Mouse (Mus musculus): Measurements from ENCODE around the gene Enox1. TPM values are rescaled to one million over a fixed set of nuclear protein-coding genes. Genes with fewer than 3 reads are reported as not detected.

The Enox1 gene
- polyA plus RNA-seq, 2 experiments, result 13.5 to 15.6 TPM

GRCm38 (mm10) chr14:77682888-77683555 lies 526.5 kb downstream of the Enox1 start:
- H3K27me3 ChIP-seq (ENCODE audit: control insufficient read depth, insufficient read depth, low read length), result no peaks in the 10 kb centered on the region
- H3K9me3 ChIP-seq (ENCODE audit: control insufficient read depth, low read length), result no peaks in the 10 kb centered on the region
- H3K4me2 ChIP-seq (replicated peaks; ENCODE audit: low read depth, low read length, severe bottlenecking), result no peak overlapping the region
- TF ChIP-seq POLR2A (IDR thresholded peaks at IDR 0.05; ENCODE audit: borderline replicate concordance, extremely low read depth, insufficient read depth, insufficient read length), result no peak
- WGBS, result 87% methylated on average over 10 of the region's 10 CpGs
- no peak overlapping the region for H3K9ac ChIP-seq (ENCODE audit: low read depth, low read length, severe bottlenecking)
- ATAC-seq (ENCODE audit: low FRiP score, low read depth) (no peak), DNase-seq (ENCODE audit: low spot score) (no peak)
- H3K27ac ChIP-seq (replicated peaks; ENCODE audit: low read depth, low read length), result no peak overlapping the region
- H3K4me3 ChIP-seq (replicated peaks; ENCODE audit: low read length), result no peak overlapping the region
- no peaks in the 10 kb centered on the region for H3K36me3 ChIP-seq (ENCODE audit: control insufficient read depth, insufficient read depth, low read length)
- H3K4me1 ChIP-seq (ENCODE audit: control insufficient read depth, insufficient read depth, low read length), result no peaks in the 10 kb centered on the region

DNA sequence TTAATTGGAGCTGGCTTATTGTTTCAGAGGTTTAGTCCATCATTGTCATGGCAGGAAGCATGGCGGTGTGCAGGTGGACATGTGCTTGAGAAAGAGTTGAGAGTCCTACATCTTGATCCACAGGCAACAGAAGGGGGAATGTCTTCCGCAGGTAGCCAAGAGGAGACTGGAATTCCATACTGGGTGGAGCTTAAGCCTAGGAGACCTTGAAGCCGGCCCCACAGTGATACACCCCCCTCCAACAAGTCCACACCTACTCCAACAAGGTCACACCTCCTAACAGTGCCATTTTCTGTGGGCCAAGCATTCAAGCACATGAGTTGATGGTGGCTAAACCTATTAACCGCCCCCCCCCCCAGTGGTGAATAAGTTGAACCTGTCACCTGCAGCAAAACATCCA lies 533.3 kb downstream of the Enox1 start:
- Histone ChIP-seq H3K4me3 (replicated peaks; ENCODE audit: low read length) (no peak overlapping the region), H3K4me2 (replicated peaks; ENCODE audit: low read depth, low read length, severe bottlenecking) (no peak overlapping the region), H3K27ac (replicated peaks; ENCODE audit: low read depth, low read length) (no peak overlapping the region), H3K36me3 (ENCODE audit: control insufficient read depth, insufficient read depth, low read length) (no peaks in the 10 kb centered on the region), H3K27me3 (ENCODE audit: control insufficient read depth, insufficient read depth, low read length) (no peaks in the 10 kb centered on the region), H3K9ac (ENCODE audit: low read depth, low read length, severe bottlenecking) (no peak overlapping the region), H3K9me3 (ENCODE audit: control insufficient read depth, low read length) (no peaks in the 10 kb centered on the region), H3K4me1 (ENCODE audit: control insufficient read depth, insufficient read depth, low read length) (no peaks in the 10 kb centered on the region)
- no peak for ATAC-seq (ENCODE audit: low FRiP score, low read depth)
- no peak for TF ChIP-seq POLR2A (IDR thresholded peaks at IDR 0.05; ENCODE audit: borderline replicate concordance, extremely low read depth, insufficient read depth, insufficient read length)
- 87% methylated on average over 4 of the region's 4 CpGs for WGBS
- no peak for DNase-seq (ENCODE audit: low spot score)

DNA sequence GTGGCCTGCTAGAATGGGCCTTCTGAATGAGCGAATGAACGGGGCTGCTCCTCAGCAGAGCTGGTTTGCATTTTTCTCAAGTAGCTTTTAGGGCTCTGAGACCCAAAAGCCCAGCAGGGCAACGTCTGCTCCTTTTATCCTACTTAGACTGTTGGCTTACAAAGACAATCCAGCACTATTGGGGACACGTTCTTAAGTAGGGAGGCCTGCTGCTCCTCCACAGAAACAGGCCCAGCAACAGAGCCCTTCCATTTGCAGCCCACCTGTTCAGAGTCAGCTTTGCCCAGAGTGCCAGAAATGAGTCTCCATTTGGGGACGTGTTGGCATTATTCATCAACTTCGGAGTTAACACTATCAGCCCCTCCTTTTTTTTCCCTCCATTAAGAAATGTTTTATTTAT lies 548.4 kb downstream of the Enox1 start:
- 59% methylated on average over 6 of the region's 6 CpGs for WGBS
- Histone ChIP-seq H3K9ac (ENCODE audit: low read depth, low read length, severe bottlenecking) (no peak overlapping the region), H3K4me2 (replicated peaks; ENCODE audit: low read depth, low read length, severe bottlenecking) (no peak overlapping the region), H3K4me1 (ENCODE audit: control insufficient read depth, insufficient read depth, low read length) (peaks cover 4% of the 10 kb centered on the region; the same call in 1 of the 2 replicates), H3K4me3 (replicated peaks; ENCODE audit: low read length) (no peak overlapping the region), H3K27ac (replicated peaks; ENCODE audit: low read depth, low read length) (no peak overlapping the region), H3K27me3 (ENCODE audit: control insufficient read depth, insufficient read depth, low read length) (no peaks in the 10 kb centered on the region; the same call in 1 of the 2 replicates), H3K36me3 (ENCODE audit: control insufficient read depth, insufficient read depth, low read length) (no peaks in the 10 kb centered on the region), H3K9me3 (ENCODE audit: control insufficient read depth, low read length) (no peaks in the 10 kb centered on the region)
- DNase-seq (ENCODE audit: low spot score), result no peak
- no peak for TF ChIP-seq POLR2A (IDR thresholded peaks at IDR 0.05; ENCODE audit: borderline replicate concordance, extremely low read depth, insufficient read depth, insufficient read length)
- ATAC-seq (ENCODE audit: low FRiP score, low read depth), result no peak

GRCm38 (mm10) chr14:77706511-77707246 lies 550.1 kb downstream of the Enox1 start:
- Histone ChIP-seq H3K4me3 (replicated peaks; ENCODE audit: low read length) (peak overlapping the region; percentile 18), H3K27me3 (ENCODE audit: control insufficient read depth, insufficient read depth, low read length) (no peaks in the 10 kb centered on the region; the same call in 1 of the 2 replicates), H3K4me2 (replicated peaks; ENCODE audit: low read depth, low read length, severe bottlenecking) (peak overlapping the region; percentile 40), H3K4me1 (ENCODE audit: control insufficient read depth, insufficient read depth, low read length) (peaks cover 4% of the 10 kb centered on the region; the same call in 1 of the 2 replicates), H3K9ac (ENCODE audit: low read depth, low read length, severe bottlenecking) (0 out of 2 replicates have a peak overlapping the region, but pooled peaks have one; percentile 21), H3K9me3 (ENCODE audit: control insufficient read depth, low read length) (no peaks in the 10 kb centered on the region), H3K36me3 (ENCODE audit: control insufficient read depth, insufficient read depth, low read length) (no peaks in the 10 kb centered on the region), H3K27ac (replicated peaks; ENCODE audit: low read depth, low read length) (no peak overlapping the region)
- ATAC-seq (ENCODE audit: low FRiP score, low read depth), result no peak
- WGBS, result 29% methylated on average over 21 of the region's 21 CpGs
- no peak for DNase-seq (ENCODE audit: low spot score)
- no peak for TF ChIP-seq POLR2A (IDR thresholded peaks at IDR 0.05; ENCODE audit: borderline replicate concordance, extremely low read depth, insufficient read depth, insufficient read length)

DNA sequence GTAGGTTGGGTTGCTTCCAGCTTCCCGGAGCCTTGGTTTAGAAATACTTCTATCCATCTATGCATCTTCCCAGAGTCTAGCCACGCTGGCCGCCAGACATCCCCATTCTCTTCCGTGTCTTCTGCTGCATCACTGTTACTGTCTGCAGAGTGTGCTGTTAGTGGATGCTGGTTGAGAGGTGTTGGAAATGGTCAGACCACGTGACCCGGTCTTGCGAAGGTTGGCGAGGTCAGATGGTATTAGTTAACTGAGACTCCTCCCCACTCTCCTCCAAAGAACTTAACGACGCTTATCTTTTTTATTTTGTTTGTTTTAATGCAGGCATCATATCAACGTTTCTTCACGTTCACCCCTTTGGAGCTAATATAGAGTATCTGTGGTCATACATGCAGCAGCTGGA lies 550.7 kb downstream of the Enox1 start:
- 37% methylated on average over 12 of the region's 12 CpGs for WGBS
- H3K9ac ChIP-seq (ENCODE audit: low read depth, low read length, severe bottlenecking), result no peak overlapping the region
- H3K4me2 ChIP-seq (replicated peaks; ENCODE audit: low read depth, low read length, severe bottlenecking), result peak overlapping the region; percentile 40
- no peaks in the 10 kb centered on the region; the same call in 1 of the 2 replicates for H3K27me3 ChIP-seq (ENCODE audit: control insufficient read depth, insufficient read depth, low read length)
- ATAC-seq (ENCODE audit: low FRiP score, low read depth) (no peak), DNase-seq (ENCODE audit: low spot score) (no peak)
- no peaks in the 10 kb centered on the region for H3K36me3 ChIP-seq (ENCODE audit: control insufficient read depth, insufficient read depth, low read length)
- peak overlapping the region; percentile 18; the same call in 1 of the 2 replicates for H3K4me3 ChIP-seq (replicated peaks; ENCODE audit: low read length)
- H3K27ac ChIP-seq (replicated peaks; ENCODE audit: low read depth, low read length), result no peak overlapping the region
- H3K4me1 ChIP-seq (ENCODE audit: control insufficient read depth, insufficient read depth, low read length), result peaks cover 4% of the 10 kb centered on the region; the same call in 1 of the 2 replicates
- no peaks in the 10 kb centered on the region for H3K9me3 ChIP-seq (ENCODE audit: control insufficient read depth, low read length)
- no peak for TF ChIP-seq POLR2A (IDR thresholded peaks at IDR 0.05; ENCODE audit: borderline replicate concordance, extremely low read depth, insufficient read depth, insufficient read length)
